Mouse (Mus musculus): Measurements from ENCODE around the gene Brinp1. TPM values are rescaled to one million over a fixed set of nuclear protein-coding genes. Genes with fewer than 3 reads are reported as not detected.

The Brinp1 gene
- total RNA-seq, 1 experiment = 0.80 TPM

GRCm38 (mm10) chr4:68890526-68890925 is 63.7 kb downstream of the Brinp1 start:
- Histone ChIP-seq H3K9ac (ENCODE audit: insufficient read depth, low read depth, low read length, poor library complexity, severe bottlenecking) (no peak overlapping the region), H3K4me1 (ENCODE audit: control insufficient read depth in 2 of 2, insufficient read depth in 2 of 2, low read length in 2 of 2, poor library complexity in 1 of 2) (no peaks in the 10 kb centered on the region), H3K27ac (ENCODE audit: insufficient read depth, low read depth, low read length, poor library complexity, severe bottlenecking) (no peak overlapping the region), H3K4me3 (ENCODE audit: insufficient read depth in 1 of 2, low read depth in 1 of 2, low read length in 2 of 2, poor library complexity in 1 of 2, severe bottlenecking in 1 of 2) (no peak overlapping the region), H3K36me3 (ENCODE audit: control insufficient read depth, insufficient read depth, low read length, poor library complexity, severe bottlenecking) (no peaks in the 10 kb centered on the region), H3K9me3 (ENCODE audit: control insufficient read depth, insufficient read depth, low read depth, low read length) (no peaks in the 10 kb centered on the region)
- TF ChIP-seq CHD2 (IDR thresholded peaks at IDR 0.05; ENCODE audit: low read depth, low read length) = no peak
- TF ChIP-seq MAFK (IDR thresholded peaks at IDR 0.05; ENCODE audit: insufficient read depth, low read depth, low read length) = no peak
- no peak for TF ChIP-seq ZC3H11A (IDR thresholded peaks at IDR 0.05; ENCODE audit: borderline replicate concordance, low read depth, low read length)
- TF ChIP-seq HCFC1 (IDR thresholded peaks at IDR 0.05; ENCODE audit: borderline replicate concordance, insufficient read depth, low read length) = no peak
- TF ChIP-seq ZNF384 (IDR thresholded peaks at IDR 0.05; ENCODE audit: low read depth, low read length) = no peak
- DNase-seq (ENCODE audit: low read depth, low spot score) = no peak
- in situ Hi-C loops (cut with MboI; ENCODE audit: low sequenced_read_pairs in 2 of 2, unreplicated experiment in 2 of 2) = no loop called here

- H3K9ac ChIP-seq (ENCODE audit: insufficient read depth, low read depth, low read length, poor library complexity, severe bottlenecking) = no peak overlapping the region
- H3K4me3 ChIP-seq (ENCODE audit: insufficient read depth in 1 of 2, low read depth in 1 of 2, low read length in 2 of 2, poor library complexity in 1 of 2, severe bottlenecking in 1 of 2) = no peak overlapping the region
- H3K9me3 ChIP-seq (ENCODE audit: control insufficient read depth, insufficient read depth, low read depth, low read length) = no peaks in the 10 kb centered on the region
- no peaks in the 10 kb centered on the region for H3K4me1 ChIP-seq (ENCODE audit: control insufficient read depth in 2 of 2, insufficient read depth in 2 of 2, low read length in 2 of 2, poor library complexity in 1 of 2)
- in situ Hi-C loops (cut with MboI; ENCODE audit: low sequenced_read_pairs in 2 of 2, unreplicated experiment in 2 of 2) = no loop called here
- DNase-seq (ENCODE audit: low read depth, low spot score) = no peak
- TF ChIP-seq CHD2 (IDR thresholded peaks at IDR 0.05; ENCODE audit: low read depth, low read length) (no peak), ZC3H11A (IDR thresholded peaks at IDR 0.05; ENCODE audit: borderline replicate concordance, low read depth, low read length) (no peak), HCFC1 (IDR thresholded peaks at IDR 0.05; ENCODE audit: borderline replicate concordance, insufficient read depth, low read length) (no peak), ZNF384 (IDR thresholded peaks at IDR 0.05; ENCODE audit: low read depth, low read length) (no peak), MAFK (IDR thresholded peaks at IDR 0.05; ENCODE audit: insufficient read depth, low read depth, low read length) (no peak)
- no peaks in the 10 kb centered on the region for H3K36me3 ChIP-seq (ENCODE audit: control insufficient read depth, insufficient read depth, low read length, poor library complexity, severe bottlenecking)
- H3K27ac ChIP-seq (ENCODE audit: insufficient read depth, low read depth, low read length, poor library complexity, severe bottlenecking) = no peak overlapping the region
Measured at GRCm38 (mm10) chr4:68886276-68886675, 67.9 kb downstream of the Brinp1 start.

GRCm38 (mm10) chr4:68872028-68872427 is 82.2 kb downstream of the Brinp1 start:
- H3K9me3 ChIP-seq (ENCODE audit: control insufficient read depth, insufficient read depth, low read depth, low read length) = no peaks in the 10 kb centered on the region
- no peak for TF ChIP-seq ZC3H11A (IDR thresholded peaks at IDR 0.05; ENCODE audit: borderline replicate concordance, low read depth, low read length)
- TF ChIP-seq MAFK (IDR thresholded peaks at IDR 0.05; ENCODE audit: insufficient read depth, low read depth, low read length) = no peak
- TF ChIP-seq CHD2 (IDR thresholded peaks at IDR 0.05; ENCODE audit: low read depth, low read length) = no peak
- TF ChIP-seq ZNF384 (IDR thresholded peaks at IDR 0.05; ENCODE audit: low read depth, low read length) = no peak
- TF ChIP-seq HCFC1 (IDR thresholded peaks at IDR 0.05; ENCODE audit: borderline replicate concordance, insufficient read depth, low read length) = no peak
- H3K36me3 ChIP-seq (ENCODE audit: control insufficient read depth, insufficient read depth, low read length, poor library complexity, severe bottlenecking) = no peaks in the 10 kb centered on the region
- no peak overlapping the region for H3K9ac ChIP-seq (ENCODE audit: insufficient read depth, low read depth, low read length, poor library complexity, severe bottlenecking)
- in situ Hi-C loops (cut with MboI; ENCODE audit: low sequenced_read_pairs in 2 of 2, unreplicated experiment in 2 of 2) = loop anchor here in 1 of 2 experiments (25.0 kb wide), 1 partner anchor 860 kb away; no protein-coding TSS in a partner anchor
- no peaks in the 10 kb centered on the region for H3K4me1 ChIP-seq (ENCODE audit: control insufficient read depth in 2 of 2, insufficient read depth in 2 of 2, low read length in 2 of 2, poor library complexity in 1 of 2)
- H3K27ac ChIP-seq (ENCODE audit: insufficient read depth, low read depth, low read length, poor library complexity, severe bottlenecking) = no peak overlapping the region
- no peak for DNase-seq (ENCODE audit: low read depth, low spot score)
- H3K4me3 ChIP-seq (ENCODE audit: insufficient read depth in 1 of 2, low read depth in 1 of 2, low read length in 2 of 2, poor library complexity in 1 of 2, severe bottlenecking in 1 of 2) = no peak overlapping the region

- no peaks in the 10 kb centered on the region for H3K9me3 ChIP-seq (ENCODE audit: control insufficient read depth, insufficient read depth, low read depth, low read length)
Measured at GRCm38 (mm10) chr4:68865135-68865767, 88.9 kb downstream of the Brinp1 start.

More at GRCm38 (mm10) chr4:68865135-68865767, 88.9 kb downstream of the Brinp1 start:
- in situ Hi-C loops (cut with MboI; ENCODE audit: low sequenced_read_pairs in 2 of 2, unreplicated experiment in 2 of 2) = loop anchor here in 1 of 2 experiments (25.0 kb wide), 1 partner anchor 853 kb away; no protein-coding TSS in a partner anchor
- TF ChIP-seq ZC3H11A (IDR thresholded peaks at IDR 0.05; ENCODE audit: borderline replicate concordance, low read depth, low read length) = no peak
- no peak for TF ChIP-seq MAFK (IDR thresholded peaks at IDR 0.05; ENCODE audit: insufficient read depth, low read depth, low read length)
- no peak for TF ChIP-seq HCFC1 (IDR thresholded peaks at IDR 0.05; ENCODE audit: borderline replicate concordance, insufficient read depth, low read length)
- TF ChIP-seq ZNF384 (IDR thresholded peaks at IDR 0.05; ENCODE audit: low read depth, low read length) = no peak
- TF ChIP-seq CHD2 (IDR thresholded peaks at IDR 0.05; ENCODE audit: low read depth, low read length) = no peak
- Histone ChIP-seq H3K4me3 (ENCODE audit: insufficient read depth in 1 of 2, low read depth in 1 of 2, low read length in 2 of 2, poor library complexity in 1 of 2, severe bottlenecking in 1 of 2) (no peak overlapping the region), H3K27ac (ENCODE audit: insufficient read depth, low read depth, low read length, poor library complexity, severe bottlenecking) (no peak overlapping the region), H3K9ac (ENCODE audit: insufficient read depth, low read depth, low read length, poor library complexity, severe bottlenecking) (no peak overlapping the region), H3K4me1 (ENCODE audit: control insufficient read depth in 2 of 2, insufficient read depth in 2 of 2, low read length in 2 of 2, poor library complexity in 1 of 2) (no peaks in the 10 kb centered on the region), H3K36me3 (ENCODE audit: control insufficient read depth, insufficient read depth, low read length, poor library complexity, severe bottlenecking) (no peaks in the 10 kb centered on the region)
- DNase-seq (ENCODE audit: low read depth, low spot score) = no peak
